Mouse (Mus musculus): ENCODE data around the gene Cds1. TPM values are rescaled to one million over a fixed set of nuclear protein-coding genes. Genes with fewer than 3 reads are reported as not detected.

The Cds1 gene
- polyA plus RNA-seq, 1 experiment from 2014 or later = 2.2 TPM

DNA sequence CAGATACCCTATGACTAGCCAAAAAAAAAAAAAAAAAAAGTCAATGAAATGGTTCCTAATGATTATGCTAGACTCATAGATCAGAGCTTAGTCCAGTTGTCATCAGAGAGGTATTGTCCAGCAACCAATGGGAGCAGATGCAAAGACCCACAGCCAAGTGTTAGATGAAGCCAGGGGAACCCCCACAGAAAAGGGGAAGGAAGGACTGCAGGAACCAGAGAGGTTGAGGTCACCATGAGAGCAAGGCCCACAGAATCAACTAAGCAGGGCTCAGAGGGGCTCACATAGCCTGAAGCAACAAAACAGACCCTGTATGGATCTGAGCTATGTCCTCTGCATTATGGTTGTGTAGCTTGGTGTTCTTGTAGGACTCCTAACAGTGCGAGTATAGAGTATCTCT, 11.2 kb upstream of the Cds1 start:
- Histone ChIP-seq H3K4me1 (no peaks in the 10 kb centered on the region), H3K36me3 (no peaks in the 10 kb centered on the region), H3K27ac (no peak overlapping the region), H3K27me3 (replicated peaks) (no peaks in the 10 kb centered on the region), H3K4me2 (replicated peaks) (no peak overlapping the region), H3K4me3 (no peak overlapping the region), H3K9ac (no peak overlapping the region), H3K9me3 (no peaks in the 10 kb centered on the region)
- WGBS = 96% methylated on average over 1 of the region's 1 CpGs
- ATAC-seq (ENCODE audit: low FRiP score, low read depth) = no peak

DNA sequence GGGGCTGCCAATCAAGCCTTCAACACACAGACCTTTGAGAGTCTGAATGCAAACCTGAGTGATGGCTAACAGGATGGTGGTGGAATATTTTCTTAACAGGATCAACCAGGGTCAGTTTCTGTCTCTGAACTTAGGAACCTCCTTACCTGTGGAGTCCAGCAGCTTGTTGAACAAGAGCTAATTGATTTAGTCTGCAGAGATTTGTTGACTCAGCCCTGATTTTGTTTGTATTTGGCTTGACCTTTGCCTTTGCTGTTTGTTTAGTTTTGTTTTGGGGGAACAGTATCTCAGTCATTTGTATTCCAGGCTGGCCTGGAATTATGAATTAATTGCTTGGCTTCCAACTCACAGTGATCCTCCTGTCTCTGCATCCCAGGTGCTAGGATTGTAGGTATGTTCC, 7.3 kb upstream of the Cds1 start:
- Histone ChIP-seq H3K4me1 (no peaks in the 10 kb centered on the region), H3K9ac (no peak overlapping the region), H3K36me3 (no peaks in the 10 kb centered on the region), H3K9me3 (no peaks in the 10 kb centered on the region), H3K4me3 (no peak overlapping the region), H3K27ac (no peak overlapping the region), H3K27me3 (replicated peaks) (no peaks in the 10 kb centered on the region), H3K4me2 (replicated peaks) (no peak overlapping the region)
- no peak for ATAC-seq (ENCODE audit: low FRiP score, low read depth)

DNA sequence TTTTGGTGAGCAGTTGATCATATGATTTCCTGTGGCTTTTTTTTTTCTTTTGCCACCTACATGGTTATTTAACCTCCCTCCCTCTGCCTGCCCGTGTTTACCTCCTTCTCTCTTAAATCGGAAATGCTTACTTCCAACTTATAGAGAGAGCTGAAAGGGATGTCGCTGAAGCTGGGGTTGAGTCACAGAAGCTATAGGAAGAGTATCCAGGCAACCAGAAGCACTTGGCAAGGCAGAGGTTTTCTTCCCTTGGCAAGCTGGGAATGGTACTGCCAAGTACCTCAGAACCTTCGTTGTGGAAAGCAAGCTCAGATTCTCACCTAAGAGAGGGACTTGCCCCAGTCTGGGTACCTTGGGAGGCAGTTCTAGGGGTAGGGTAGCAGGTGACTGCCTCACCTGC, 3.2 kb upstream of the Cds1 start:
- Histone ChIP-seq H3K4me3 (no peak overlapping the region), H3K27me3 (replicated peaks) (peaks cover 39% of the 10 kb centered on the region), H3K4me1 (peaks cover 14% of the 10 kb centered on the region; the same call in 1 of the 2 replicates), H3K4me2 (replicated peaks) (no peak overlapping the region), H3K36me3 (no peaks in the 10 kb centered on the region), H3K9ac (no peak overlapping the region), H3K9me3 (no peaks in the 10 kb centered on the region), H3K27ac (no peak overlapping the region)
- ATAC-seq (ENCODE audit: low FRiP score, low read depth) = no peak
- 71% methylated on average over 4 of the region's 4 CpGs for WGBS

DNA sequence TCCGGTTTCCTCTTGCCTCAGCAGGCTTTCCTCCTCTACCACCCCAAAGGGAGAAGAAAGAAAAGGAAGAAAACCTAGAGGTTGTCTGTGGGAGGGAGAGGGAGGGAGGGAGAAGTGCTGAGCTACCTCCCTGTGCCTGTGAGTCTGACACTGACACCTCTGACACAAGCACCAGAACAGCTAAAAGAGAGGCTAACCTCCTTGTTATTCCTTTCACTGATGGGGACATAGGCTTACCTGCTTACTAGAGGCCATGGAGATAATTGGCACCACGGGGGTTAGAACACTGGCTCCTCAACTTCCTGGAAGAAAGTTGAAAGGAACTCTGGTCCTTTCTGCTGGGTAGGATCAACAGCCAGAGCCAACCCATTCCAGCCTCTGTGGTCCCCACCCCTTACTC, 1.4 kb upstream of the Cds1 start:
- peaks cover 14% of the 10 kb centered on the region; the same call in 1 of the 2 replicates for H3K4me1 ChIP-seq
- H3K4me2 ChIP-seq (replicated peaks) = no peak overlapping the region
- no peak overlapping the region for H3K4me3 ChIP-seq
- no peaks in the 10 kb centered on the region for H3K36me3 ChIP-seq
- no peak overlapping the region for H3K9ac ChIP-seq
- 24% methylated on average over 2 of the region's 2 CpGs for WGBS
- H3K27ac ChIP-seq = no peak overlapping the region
- H3K9me3 ChIP-seq = no peaks in the 10 kb centered on the region
- no peak for ATAC-seq (ENCODE audit: low FRiP score, low read depth)
- peaks cover 57% of the 10 kb centered on the region for H3K27me3 ChIP-seq (replicated peaks)

DNA sequence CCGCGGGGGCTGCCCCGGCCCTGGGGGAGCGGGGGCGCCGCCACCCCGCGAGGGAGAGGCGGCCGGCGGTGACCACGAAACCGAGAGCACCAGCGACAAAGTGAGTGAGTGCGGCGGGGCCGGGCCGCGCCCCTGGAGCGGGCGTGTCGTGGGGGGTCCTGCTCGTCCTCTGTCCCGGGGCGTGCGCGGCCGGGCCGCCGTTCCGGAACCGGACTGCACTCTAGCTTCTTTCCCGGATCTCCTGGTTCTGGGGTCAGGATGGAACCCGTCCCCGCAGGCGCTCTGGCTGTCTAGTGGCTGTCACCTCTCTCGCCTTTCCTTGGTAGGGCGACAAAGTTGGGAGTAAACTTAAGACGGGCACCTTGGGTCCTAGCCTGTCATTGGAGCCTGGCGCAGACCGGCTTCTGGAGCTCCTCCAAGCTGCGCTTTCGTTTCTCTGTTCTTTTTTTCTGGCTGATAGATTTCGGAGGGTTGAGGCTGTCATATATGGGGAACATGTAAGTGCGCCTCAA, 516 bp downstream of the Cds1 start:
- Histone ChIP-seq H3K4me1 (peaks cover 14% of the 10 kb centered on the region; the same call in 1 of the 2 replicates), H3K27me3 (replicated peaks) (peaks cover 58% of the 10 kb centered on the region), H3K4me2 (replicated peaks) (peak overlapping the region; percentile 99), H3K9me3 (no peaks in the 10 kb centered on the region), H3K36me3 (no peaks in the 10 kb centered on the region), H3K27ac (no peak overlapping the region), H3K4me3 (peak overlapping the region; percentile 67), H3K9ac (peak overlapping the region; percentile 65)
- WGBS = 1% methylated on average over 43 of the region's 45 CpGs
- ATAC-seq (ENCODE audit: low FRiP score, low read depth) = peak; percentile 46

DNA sequence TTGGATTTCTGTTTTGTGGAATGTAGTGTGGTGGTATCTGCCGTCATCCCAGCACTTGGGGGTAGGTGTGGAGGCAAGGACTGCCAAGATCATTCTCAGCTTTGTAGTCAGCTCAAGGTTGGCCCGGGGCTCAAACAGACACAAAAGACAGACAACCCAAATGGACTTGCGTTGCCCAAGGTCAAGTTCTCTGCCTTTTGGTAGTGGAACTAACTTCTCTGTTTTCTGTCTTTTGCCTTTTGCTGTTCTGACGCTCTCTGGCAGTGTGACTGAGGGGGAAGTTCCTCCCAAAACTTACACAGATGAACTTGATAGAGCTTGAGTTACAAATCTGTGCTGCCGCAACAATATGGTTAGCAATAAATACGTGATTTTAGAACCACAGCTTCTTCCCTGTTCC, 1.3 kb downstream of the Cds1 start:
- WGBS = 43% methylated on average over 6 of the region's 6 CpGs
- Histone ChIP-seq H3K4me1 (peaks cover 14% of the 10 kb centered on the region; the same call in 1 of the 2 replicates), H3K27ac (no peak overlapping the region), H3K9me3 (no peaks in the 10 kb centered on the region), H3K27me3 (replicated peaks) (peaks cover 58% of the 10 kb centered on the region), H3K9ac (no peak overlapping the region), H3K36me3 (no peaks in the 10 kb centered on the region), H3K4me2 (replicated peaks) (no peak overlapping the region), H3K4me3 (no peak overlapping the region)
- ATAC-seq (ENCODE audit: low FRiP score, low read depth) = no peak

DNA sequence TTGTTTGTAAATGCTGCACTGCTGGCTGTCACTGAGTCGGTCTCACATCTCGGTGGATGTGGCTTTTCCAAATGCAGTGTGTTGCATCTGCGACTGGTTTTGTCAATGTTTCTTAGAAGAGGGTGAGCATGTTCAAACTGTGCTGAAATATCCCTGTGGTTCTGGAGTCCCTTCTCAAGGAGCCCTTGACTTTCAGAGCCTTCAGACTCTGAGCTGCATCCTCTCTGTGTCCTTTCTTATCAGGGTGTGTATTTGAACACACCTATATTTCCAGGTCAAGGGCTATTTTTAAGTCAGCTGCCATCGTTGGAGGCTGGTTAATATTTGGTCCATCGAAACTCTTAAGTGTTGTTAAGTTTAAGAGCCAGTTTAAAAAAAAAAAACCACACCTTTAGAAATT, 2.2 kb downstream of the Cds1 start:
- ATAC-seq (ENCODE audit: low FRiP score, low read depth) = no peak
- Histone ChIP-seq H3K36me3 (no peaks in the 10 kb centered on the region), H3K4me1 (peaks cover 14% of the 10 kb centered on the region; the same call in 1 of the 2 replicates), H3K9ac (no peak overlapping the region), H3K27me3 (replicated peaks) (peaks cover 58% of the 10 kb centered on the region), H3K4me2 (replicated peaks) (no peak overlapping the region), H3K4me3 (no peak overlapping the region), H3K27ac (no peak overlapping the region), H3K9me3 (no peaks in the 10 kb centered on the region)
- 74% methylated on average over 5 of the region's 5 CpGs for WGBS

DNA sequence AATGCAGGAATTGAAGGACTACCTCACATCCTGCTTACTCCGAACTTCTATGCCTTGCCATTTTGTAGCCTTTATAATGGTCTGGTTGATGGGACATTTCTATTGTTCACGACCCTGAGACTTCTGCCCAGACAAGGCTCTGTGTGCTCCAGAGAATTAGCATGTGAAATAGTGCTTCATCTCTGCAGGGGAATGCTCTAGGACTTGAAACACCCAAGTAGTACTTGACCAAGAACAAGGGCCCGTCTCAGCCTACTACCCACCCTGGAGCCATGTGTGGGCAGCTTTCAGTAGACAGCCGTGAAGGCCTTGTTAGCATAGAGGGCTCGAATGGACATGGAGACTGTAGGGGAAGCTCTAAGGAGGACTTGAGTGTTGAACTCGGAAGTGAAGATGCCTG, 2.6 kb downstream of the Cds1 start:
- Histone ChIP-seq H3K9ac (no peak overlapping the region), H3K27me3 (replicated peaks) (peaks cover 58% of the 10 kb centered on the region), H3K4me3 (no peak overlapping the region), H3K36me3 (no peaks in the 10 kb centered on the region), H3K4me2 (replicated peaks) (no peak overlapping the region), H3K27ac (no peak overlapping the region), H3K4me1 (peaks cover 14% of the 10 kb centered on the region; the same call in 1 of the 2 replicates), H3K9me3 (no peaks in the 10 kb centered on the region)
- 70% methylated on average over 6 of the region's 6 CpGs for WGBS
- no peak for ATAC-seq (ENCODE audit: low FRiP score, low read depth)

DNA sequence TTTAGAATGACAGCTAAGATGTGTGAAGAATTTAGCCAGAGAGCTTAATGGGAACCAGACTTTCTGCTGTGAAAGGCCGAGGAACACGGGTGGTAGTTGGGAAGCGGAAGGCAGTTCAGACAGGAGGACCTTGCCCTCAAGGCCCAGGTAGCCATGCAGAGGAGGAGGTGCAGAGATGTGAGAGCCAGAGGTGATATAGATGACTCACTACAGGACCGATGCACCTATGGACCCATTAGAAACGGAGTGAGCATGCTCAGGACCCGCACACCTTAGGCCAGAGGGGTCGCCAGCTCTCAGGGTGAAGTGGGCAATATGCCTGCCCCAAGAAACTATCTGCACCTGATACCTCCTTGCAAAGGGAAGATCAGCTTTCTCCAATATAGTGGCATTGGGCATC, 3.6 kb downstream of the Cds1 start:
- Histone ChIP-seq H3K9ac (no peak overlapping the region), H3K4me3 (no peak overlapping the region), H3K9me3 (no peaks in the 10 kb centered on the region), H3K27me3 (replicated peaks) (peaks cover 49% of the 10 kb centered on the region), H3K4me2 (replicated peaks) (no peak overlapping the region), H3K36me3 (no peaks in the 10 kb centered on the region), H3K4me1 (peaks cover 14% of the 10 kb centered on the region; the same call in 1 of the 2 replicates), H3K27ac (no peak overlapping the region)
- WGBS = 89% methylated on average over 7 of the region's 7 CpGs
- no peak for ATAC-seq (ENCODE audit: low FRiP score, low read depth)

DNA sequence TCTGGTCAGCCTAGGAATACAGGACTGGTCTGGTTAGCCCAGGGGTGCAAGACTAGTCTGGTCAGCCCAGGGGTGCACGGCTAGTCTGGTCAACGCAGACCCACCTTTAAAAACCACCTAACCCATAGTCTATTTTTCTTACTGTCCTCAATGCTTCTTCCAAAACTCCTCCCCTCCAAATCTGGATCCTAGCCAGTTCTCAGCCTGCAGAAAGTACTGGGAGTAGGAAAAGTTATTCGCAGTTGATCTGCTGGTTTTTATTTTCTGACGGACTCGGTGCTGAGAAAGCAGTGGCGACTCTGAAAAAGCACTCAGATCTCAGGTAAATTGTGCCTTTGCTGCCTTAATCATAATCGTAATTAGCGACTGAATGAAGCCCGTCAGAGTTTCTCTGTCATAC, 7.7 kb downstream of the Cds1 start:
- WGBS = 89% methylated on average over 9 of the region's 9 CpGs
- Histone ChIP-seq H3K4me1 (no peaks in the 10 kb centered on the region), H3K4me2 (replicated peaks) (no peak overlapping the region), H3K36me3 (no peaks in the 10 kb centered on the region), H3K27ac (no peak overlapping the region), H3K4me3 (no peak overlapping the region), H3K9me3 (no peaks in the 10 kb centered on the region), H3K27me3 (replicated peaks) (peaks cover 10% of the 10 kb centered on the region), H3K9ac (no peak overlapping the region)
- no peak for ATAC-seq (ENCODE audit: low FRiP score, low read depth)

DNA sequence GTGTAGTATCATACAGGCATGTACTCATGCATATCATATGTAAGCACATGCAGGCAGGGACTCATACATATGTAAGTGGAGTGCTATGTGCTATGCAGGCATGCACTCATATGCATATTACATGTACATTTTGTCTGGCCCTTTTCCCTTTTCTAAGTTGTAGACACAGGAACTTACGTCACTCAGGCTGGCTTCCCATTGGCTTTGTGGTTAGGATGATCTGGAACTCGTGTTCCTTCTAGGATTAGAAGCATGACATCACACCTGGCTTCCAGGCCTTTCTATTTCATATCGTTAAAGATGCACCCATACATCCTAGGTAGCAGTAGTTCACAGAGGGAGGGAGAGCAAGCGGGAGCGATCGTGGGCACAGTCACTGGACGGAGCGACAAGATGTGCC, 10.3 kb downstream of the Cds1 start:
- no peak overlapping the region for H3K4me3 ChIP-seq
- no peaks in the 10 kb centered on the region for H3K4me1 ChIP-seq
- H3K9me3 ChIP-seq = no peaks in the 10 kb centered on the region
- H3K27me3 ChIP-seq (replicated peaks) = no peaks in the 10 kb centered on the region
- H3K36me3 ChIP-seq = no peaks in the 10 kb centered on the region
- 93% methylated on average over 8 of the region's 8 CpGs for WGBS
- no peak overlapping the region for H3K4me2 ChIP-seq (replicated peaks)
- H3K9ac ChIP-seq = no peak overlapping the region
- no peak for ATAC-seq (ENCODE audit: low FRiP score, low read depth)
- H3K27ac ChIP-seq = no peak overlapping the region

DNA sequence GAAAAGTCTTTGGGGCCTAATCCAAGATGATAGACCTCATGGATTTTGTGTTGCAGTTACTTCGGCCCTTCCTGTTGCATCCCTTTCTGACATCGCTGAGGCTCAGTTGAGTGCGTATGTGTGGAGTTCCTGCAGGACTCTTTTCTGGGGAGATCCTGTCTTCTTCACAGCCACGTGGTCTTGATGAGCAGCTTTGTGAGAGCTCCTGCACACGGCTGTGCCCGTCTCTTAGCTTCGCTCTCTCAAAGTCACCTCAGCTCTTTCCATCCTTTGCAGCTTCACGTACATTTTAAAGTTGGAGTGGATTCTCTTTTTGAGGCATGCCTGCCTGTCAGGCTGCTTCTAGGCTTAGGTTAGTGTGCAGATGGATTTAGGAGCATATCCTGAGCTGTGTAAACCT, 11.6 kb downstream of the Cds1 start:
- no peak overlapping the region for H3K4me3 ChIP-seq
- H3K36me3 ChIP-seq = no peaks in the 10 kb centered on the region
- ATAC-seq (ENCODE audit: low FRiP score, low read depth) = no peak
- no peak overlapping the region for H3K9ac ChIP-seq
- WGBS = 90% methylated on average over 8 of the region's 8 CpGs
- no peaks in the 10 kb centered on the region for H3K4me1 ChIP-seq
- H3K9me3 ChIP-seq = no peaks in the 10 kb centered on the region
- H3K27me3 ChIP-seq (replicated peaks) = no peaks in the 10 kb centered on the region
- no peak overlapping the region for H3K4me2 ChIP-seq (replicated peaks)
- H3K27ac ChIP-seq = no peak overlapping the region

DNA sequence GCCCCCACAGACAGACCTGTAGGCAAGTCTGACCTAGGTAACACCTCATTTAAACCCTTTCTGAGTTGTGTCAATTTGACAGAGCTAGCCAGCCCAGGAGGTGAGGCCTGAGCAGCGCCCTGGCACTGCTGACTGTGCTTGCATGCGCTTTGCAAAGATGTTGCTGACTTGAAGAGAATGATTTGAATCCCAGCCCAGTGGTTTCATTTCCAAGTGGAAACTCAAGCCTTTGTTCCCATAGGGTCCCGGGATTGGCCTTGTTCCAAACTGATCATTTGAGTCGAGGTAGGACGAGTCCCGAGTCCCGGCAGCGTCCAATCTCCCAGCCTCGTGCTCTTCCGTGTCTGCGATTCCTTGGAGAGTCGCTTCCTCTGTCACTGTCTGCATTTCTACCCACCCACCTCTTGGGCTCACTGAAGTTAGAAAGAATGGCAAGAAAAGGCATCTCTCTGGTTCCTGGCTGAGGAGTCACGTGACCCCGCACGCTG, 14.5 kb downstream of the Cds1 start:
- 91% methylated on average over 15 of the region's 15 CpGs for WGBS
- H3K9me3 ChIP-seq = no peaks in the 10 kb centered on the region
- no peaks in the 10 kb centered on the region for H3K4me1 ChIP-seq
- no peaks in the 10 kb centered on the region for H3K27me3 ChIP-seq (replicated peaks)
- H3K4me2 ChIP-seq (replicated peaks) = no peak overlapping the region
- H3K27ac ChIP-seq = no peak overlapping the region
- ATAC-seq (ENCODE audit: low FRiP score, low read depth) = no peak
- H3K4me3 ChIP-seq = no peak overlapping the region
- no peaks in the 10 kb centered on the region for H3K36me3 ChIP-seq
- no peak overlapping the region for H3K9ac ChIP-seq
